Mouse (Mus musculus) ES-E14 (cell line): ENCODE results near the gene Kifc3. TPM values are rescaled to one million over a fixed set of nuclear protein-coding genes. Genes with fewer than 3 reads are reported as not detected.

Source experiments
- DNase-seq: peaks from one replicate; pipeline ENCODE4 v3.0.0-alpha.2; 2013; ENCODE audit warnings: low read depth, low spot score
- H3K27ac ChIP-seq: 2 replicates; pipeline ENCODE4 v1.5.1; 2012; ENCODE audit warnings: low read depth, mild to moderate bottlenecking, low read length, moderate library complexity, mixed read lengths; ENCODE audit not compliant: poor library complexity, insufficient read depth, severe bottlenecking
- H3K36me3 ChIP-seq: 2 replicates; pipeline ENCODE4 v1.6.1; 2012; ENCODE audit warnings: mild to moderate bottlenecking, low read length, moderate library complexity, mixed read lengths; ENCODE audit not compliant: control insufficient read depth, poor library complexity, insufficient read depth, severe bottlenecking
- H3K4me1 ChIP-seq, 2 experiments: fragments of 150-350 bp in 1 of 2; sonication (generic) in 1 of 2; 2 replicates each; pipeline ENCODE4 v1.6.1; 2012; ENCODE audit warnings: low read length in 2 of 2, mild to moderate bottlenecking in 1 of 2, mixed read lengths in 1 of 2; ENCODE audit not compliant: control insufficient read depth in 2 of 2, insufficient read depth in 2 of 2, poor library complexity in 1 of 2
- H3K4me3 ChIP-seq, 2 experiments: fragments of 150-350 bp in 1 of 2; sonication (generic) in 1 of 2; 2 replicates each; pipeline ENCODE4 v1.5.1; 2012; ENCODE audit warnings: low read length in 2 of 2, low read depth in 1 of 2, mild to moderate bottlenecking in 1 of 2, mixed read lengths in 1 of 2; ENCODE audit not compliant: insufficient read depth in 1 of 2, poor library complexity in 1 of 2, severe bottlenecking in 1 of 2
- H3K9ac ChIP-seq: 2 replicates; pipeline ENCODE4 v1.6.1; 2012; ENCODE audit warnings: low read depth, mild to moderate bottlenecking, low read length, mixed read lengths; ENCODE audit not compliant: poor library complexity, insufficient read depth, severe bottlenecking
- H3K9me3 ChIP-seq: fragments of 150-350 bp; sonication (generic); 2 replicates; pipeline ENCODE4 v1.6.1; 2012; ENCODE audit warnings: low read depth, mild to moderate bottlenecking, low read length; ENCODE audit not compliant: control insufficient read depth, insufficient read depth
- CHD2 ChIP-seq: IDR thresholded peaks from 2 replicates; pipeline ENCODE4 v1.6.1; 2014; ENCODE audit warnings: mild to moderate bottlenecking, low read depth, low read length, inconsistent platforms
- HCFC1 ChIP-seq: IDR thresholded peaks from 2 replicates; pipeline ENCODE4 v1.6.1; 2012; ENCODE audit warnings: low read length, inconsistent platforms, borderline replicate concordance; ENCODE audit not compliant: insufficient read depth
- MAFK ChIP-seq: IDR thresholded peaks from 2 replicates; pipeline ENCODE4 v1.6.1; 2014; ENCODE audit warnings: mild to moderate bottlenecking, low read depth, low read length, inconsistent platforms; ENCODE audit not compliant: insufficient read depth
- ZC3H11A ChIP-seq: IDR thresholded peaks from 2 replicates; pipeline ENCODE4 v1.6.1; 2012; ENCODE audit warnings: low read depth, mild to moderate bottlenecking, inconsistent platforms, low read length, borderline replicate concordance
- ZNF384 ChIP-seq: IDR thresholded peaks from 2 replicates; pipeline ENCODE4 v1.6.1; 2012; ENCODE audit warnings: low read depth, low read length, inconsistent platforms
- in situ Hi-C, 2 experiments: fragments of 600-800 bp; cut with MboI; formaldehyde crosslinking; loops; one replicate each; pipeline ENCODE4 v1.15.1; 2025; ENCODE audit warnings: low sequenced_read_pairs in 2 of 2, inconsistent platforms in 1 of 2; ENCODE audit not compliant: unreplicated experiment in 2 of 2
- total RNA-seq: library from RNA; depleted of rRNA; stranded (reverse); fragments of 300-350 nt; gene quantifications from 2 replicates; pipeline ENCODE4 v1.2.3, GENCODE M21; 2012

Gene Kifc3
- total RNA-seq, 1 experiment: 45.6 TPM

- Histone ChIP-seq H3K9ac (peak overlapping the region; percentile 39; the same call in 1 of the 2 replicates), H3K4me1 (peaks cover 12 to 40% of the 10 kb centered on the region in 2 experiments), H3K9me3 (no peaks in the 10 kb centered on the region), H3K36me3 (no peaks in the 10 kb centered on the region), H3K27ac (no peak overlapping the region), H3K4me3 (peak overlapping the region; percentile 22 to 29)
- no peak for DNase-seq
- TF ChIP-seq CHD2 (no peak), ZC3H11A (no peak), ZNF384 (no peak), MAFK (no peak), HCFC1 (no peak)
- in situ Hi-C loops: no loop called here
Observed at GRCm38 (mm10) chr8:95137201-95137600, 65.4 kb downstream of the Kifc3 start.

GRCm38 (mm10) chr8:95136218-95136617, 66.4 kb downstream of the Kifc3 start:
- Histone ChIP-seq H3K36me3 (no peaks in the 10 kb centered on the region), H3K27ac (no peak overlapping the region), H3K9ac (no peak overlapping the region), H3K9me3 (no peaks in the 10 kb centered on the region), H3K4me3 (no peak overlapping the region), H3K4me1 (peaks cover 14 to 41% of the 10 kb centered on the region in 2 experiments)
- no peak for DNase-seq
- in situ Hi-C loops: no loop called here
- TF ChIP-seq CHD2 (no peak), ZC3H11A (no peak), HCFC1 (no peak), ZNF384 (no peak), MAFK (no peak)

GRCm38 (mm10) chr8:95135242-95135641, 67.4 kb downstream of the Kifc3 start:
- no peaks in the 10 kb centered on the region for H3K36me3 ChIP-seq
- peaks cover 18 to 36% of the 10 kb centered on the region in 2 experiments for H3K4me1 ChIP-seq
- TF ChIP-seq MAFK: no peak
- no peak for TF ChIP-seq HCFC1
- TF ChIP-seq CHD2: no peak
- no peak for TF ChIP-seq ZC3H11A
- no peak for TF ChIP-seq ZNF384
- H3K9me3 ChIP-seq: no peaks in the 10 kb centered on the region
- H3K27ac ChIP-seq: no peak overlapping the region
- no peak overlapping the region for H3K9ac ChIP-seq
- in situ Hi-C loops: no loop called here
- no peak overlapping the region for H3K4me3 ChIP-seq
- no peak for DNase-seq

GRCm38 (mm10) chr8:95134186-95134585, 68.4 kb downstream of the Kifc3 start:
- no peaks in the 10 kb centered on the region for H3K36me3 ChIP-seq

More at GRCm38 (mm10) chr8:95134186-95134585, 68.4 kb downstream of the Kifc3 start:
- in situ Hi-C loops: no loop called here
- Histone ChIP-seq H3K4me1 (peaks cover 18 to 35% of the 10 kb centered on the region in 2 experiments), H3K4me3 (no peak overlapping the region), H3K27ac (no peak overlapping the region), H3K9me3 (no peaks in the 10 kb centered on the region), H3K9ac (no peak overlapping the region)
- no peak for TF ChIP-seq ZC3H11A
- no peak for TF ChIP-seq ZNF384
- TF ChIP-seq CHD2: no peak
- no peak for TF ChIP-seq MAFK
- TF ChIP-seq HCFC1: no peak
- DNase-seq: no peak
